Mouse (Mus musculus) right cerebral cortex, adult 2 months (tissue): ENCODE results near the gene Nipal3.

Experiments
- DNase-seq, 2 experiments: peaks; one replicate each; pipeline ENCODE4 v3.0.0; 2021 to 2022; ENCODE audit warnings: low spot score in 2 of 2

The Nipal3 gene

DNA sequence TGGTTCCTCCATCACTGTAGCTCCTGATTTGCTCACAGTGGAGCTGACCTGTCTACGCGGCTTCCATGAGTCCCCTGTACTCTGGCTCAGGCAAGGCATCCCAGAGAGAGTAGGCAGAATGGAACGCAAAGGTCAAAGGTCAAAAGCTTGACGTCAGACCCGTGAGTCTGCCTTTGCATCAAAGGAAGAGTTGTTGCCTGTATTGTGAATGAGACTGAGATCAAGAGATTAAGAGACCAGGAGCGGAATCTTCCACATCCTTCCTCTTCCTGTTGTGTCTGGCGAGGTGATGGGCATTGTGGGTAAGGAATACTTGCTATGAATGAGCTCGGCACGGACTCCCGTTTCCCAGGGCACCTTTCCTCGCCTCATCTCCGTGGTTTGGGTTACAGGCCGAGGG is 58.5 kb downstream of the Nipal3 start:
- no peak for DNase-seq

- no peak for DNase-seq
Measured at GRCm38 (mm10) chr4:135434395-135434789, 60.4 kb downstream of the Nipal3 start.

DNA sequence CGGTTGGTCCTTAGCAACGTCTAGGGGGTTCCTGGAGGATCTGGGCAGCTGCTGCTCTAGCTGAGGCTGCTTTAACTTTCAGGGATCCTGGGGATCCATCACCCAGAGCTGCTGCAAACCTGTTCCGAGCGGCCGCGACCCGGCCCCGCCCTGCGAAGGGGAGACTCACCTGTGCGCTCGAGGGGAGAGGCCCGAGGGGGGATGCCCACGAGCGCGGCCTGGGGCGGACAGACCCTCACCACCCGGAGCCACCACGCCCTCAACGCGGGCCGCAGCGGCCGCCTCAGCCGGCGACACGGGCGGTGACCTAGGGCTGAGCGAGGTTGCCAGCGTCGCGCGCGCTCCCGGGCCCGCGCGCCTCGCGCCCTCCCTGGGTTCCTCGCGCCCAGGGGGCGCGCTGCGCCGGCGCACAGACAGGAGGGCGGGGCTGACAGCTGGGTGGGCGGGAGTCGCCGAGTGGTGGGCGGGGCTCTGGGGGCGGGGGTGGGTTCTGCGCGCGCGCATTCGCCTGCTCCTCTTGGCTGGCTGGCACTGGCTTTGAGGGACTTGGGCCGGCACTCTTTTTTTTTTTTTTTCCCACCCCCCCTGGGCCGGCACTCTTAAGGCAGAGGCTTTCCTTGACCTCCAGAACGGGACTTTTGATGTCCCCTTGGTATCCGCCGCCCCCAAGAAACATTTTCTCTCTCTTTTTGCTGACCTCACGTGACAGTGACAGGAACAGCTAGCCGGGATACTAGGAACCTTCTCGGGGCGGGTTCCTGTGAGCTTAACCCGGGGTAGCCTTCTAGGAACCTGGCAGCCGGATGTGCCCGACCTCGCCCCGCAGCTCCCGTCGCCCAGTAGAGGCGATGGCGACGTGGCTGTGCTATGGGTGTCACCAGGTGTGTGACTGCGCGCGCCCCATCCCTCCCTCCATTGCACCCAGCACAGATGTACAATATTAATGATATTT is 61.1 kb downstream of the Nipal3 start, which contains the start of gene Rcan3:
TSS of gene Rcan3 (minus strand) at position 411 of the 952 bp plus-strand sequence.
- DNase-seq = peak; percentile 33 to 41

DNA sequence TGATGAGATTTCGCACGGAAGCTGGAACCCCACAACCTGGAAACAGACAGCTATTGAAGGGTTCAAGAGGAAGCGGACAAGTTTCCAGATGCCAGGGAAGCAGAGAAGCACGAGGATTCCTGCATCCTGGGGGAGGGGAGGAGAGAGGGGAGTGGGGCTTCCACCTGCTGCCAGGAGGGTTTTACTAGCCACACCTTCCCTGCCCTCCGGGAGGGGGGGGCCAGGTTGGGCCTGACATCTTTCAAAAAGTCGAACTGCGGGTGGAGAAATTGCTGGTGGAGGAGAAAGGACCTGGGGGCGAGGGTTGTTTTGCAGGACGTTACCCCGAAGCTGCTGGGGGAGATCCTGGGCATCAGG is 61.8 kb downstream of the Nipal3 start:
- no peak for DNase-seq

GRCm38 (mm10) chr4:135429990-135430760 is 64.7 kb downstream of the Nipal3 start:
- no peak for DNase-seq

- DNase-seq = no peak
Measured at GRCm38 (mm10) chr4:135429383-135429782, 65.5 kb downstream of the Nipal3 start.

DNA sequence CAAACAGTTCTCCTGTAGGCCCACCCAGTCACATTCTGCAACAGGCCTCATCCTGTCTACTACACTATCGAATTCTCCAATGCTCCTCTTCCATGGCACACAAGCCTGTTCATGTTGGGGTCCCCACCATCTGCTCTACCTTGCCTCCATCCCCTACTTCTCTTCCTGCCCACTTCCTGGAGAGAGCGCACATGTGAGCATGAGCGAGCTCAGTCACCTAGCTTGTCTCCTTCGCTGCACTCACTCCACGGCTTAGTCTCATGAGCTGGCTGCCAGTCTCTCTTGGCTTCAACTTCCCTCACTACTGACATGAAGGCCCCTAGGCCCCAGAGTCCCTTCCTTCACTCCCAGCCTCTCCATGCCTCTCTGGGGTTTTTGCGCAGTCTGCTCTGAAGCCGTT is 68.3 kb downstream of the Nipal3 start:
- no peak for DNase-seq

GRCm38 (mm10) chr4:135425625-135426024 is 69.2 kb downstream of the Nipal3 start:
- peak; percentile 77 to 85 for DNase-seq

- no peak for DNase-seq
Measured at GRCm38 (mm10) chr4:135420961-135421360, 73.9 kb downstream of the Nipal3 start.

- DNase-seq = no peak
Measured at GRCm38 (mm10) chr4:135420416-135420815, 74.4 kb downstream of the Nipal3 start.

GRCm38 (mm10) chr4:135419996-135420395 is 74.8 kb downstream of the Nipal3 start:
- DNase-seq = no peak

DNA sequence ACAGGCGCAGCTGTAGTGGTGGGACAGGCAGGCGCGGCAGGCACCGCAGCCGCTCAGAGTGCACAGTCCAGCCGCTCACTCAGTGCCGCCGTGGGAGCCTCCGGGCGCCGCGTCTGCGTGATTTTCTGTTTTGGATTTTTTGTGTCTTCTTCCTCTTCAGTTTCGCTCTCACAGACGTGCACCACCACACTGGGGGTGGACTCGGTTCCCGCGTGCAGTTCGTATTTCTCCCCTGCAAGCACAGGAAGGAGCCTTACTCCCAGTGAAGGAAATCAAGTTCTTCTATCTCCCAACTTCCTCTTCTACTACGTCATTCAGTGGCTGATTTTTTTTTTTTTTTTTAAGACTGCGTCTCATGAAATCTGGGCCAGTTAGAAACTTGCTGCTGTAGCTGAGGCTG is 78.5 kb downstream of the Nipal3 start:
- no peak for DNase-seq

DNA sequence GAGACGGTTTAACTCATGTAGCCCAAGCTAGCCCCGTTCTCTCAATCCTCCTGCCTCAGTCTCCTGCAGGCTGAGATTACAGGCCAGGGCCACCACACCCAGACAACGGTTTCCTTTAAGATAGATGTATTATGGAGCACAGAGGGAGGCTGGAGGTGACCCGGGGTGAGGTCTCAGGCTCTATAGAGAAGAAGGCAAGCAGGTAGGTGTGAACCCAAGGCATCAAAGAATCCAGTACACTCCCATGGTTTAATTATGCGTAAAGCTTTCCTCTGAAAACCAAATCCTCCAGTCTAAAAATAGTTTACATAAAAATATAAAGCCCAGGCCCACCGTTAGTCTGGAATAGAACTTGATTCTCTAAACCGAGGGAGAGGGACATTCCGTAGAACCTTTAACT is 81.3 kb downstream of the Nipal3 start:
- DNase-seq = no peak

GRCm38 (mm10) chr4:135411633-135412032 is 83.2 kb downstream of the Nipal3 start:
- peak; percentile 32 to 53 for DNase-seq

- DNase-seq = peak; percentile 55 to 58
Measured at GRCm38 (mm10) chr4:135406180-135406579, 88.7 kb downstream of the Nipal3 start.

GRCm38 (mm10) chr4:135404916-135405315 is 89.9 kb downstream of the Nipal3 start:
- DNase-seq = no peak

GRCm38 (mm10) chr4:135404048-135404447 is 90.8 kb downstream of the Nipal3 start:
- no peak for DNase-seq

- DNase-seq = no peak
Measured at GRCm38 (mm10) chr4:135401881-135402280, 93.0 kb downstream of the Nipal3 start.

GRCm38 (mm10) chr4:135397991-135398390 is 96.8 kb downstream of the Nipal3 start, which contains the start of gene Ncmap:
Gene Ncmap (minus strand): TSS chr4:135398227.
- no peak for DNase-seq

- no peak for DNase-seq
Measured at GRCm38 (mm10) chr4:135397551-135397950, 97.3 kb downstream of the Nipal3 start.

GRCm38 (mm10) chr4:135396303-135396702 is 98.5 kb downstream of the Nipal3 start:
- DNase-seq = no peak
